Mouse (Mus musculus): ENCODE measurements around the gene Kcnk5.

The Kcnk5 gene

DNA sequence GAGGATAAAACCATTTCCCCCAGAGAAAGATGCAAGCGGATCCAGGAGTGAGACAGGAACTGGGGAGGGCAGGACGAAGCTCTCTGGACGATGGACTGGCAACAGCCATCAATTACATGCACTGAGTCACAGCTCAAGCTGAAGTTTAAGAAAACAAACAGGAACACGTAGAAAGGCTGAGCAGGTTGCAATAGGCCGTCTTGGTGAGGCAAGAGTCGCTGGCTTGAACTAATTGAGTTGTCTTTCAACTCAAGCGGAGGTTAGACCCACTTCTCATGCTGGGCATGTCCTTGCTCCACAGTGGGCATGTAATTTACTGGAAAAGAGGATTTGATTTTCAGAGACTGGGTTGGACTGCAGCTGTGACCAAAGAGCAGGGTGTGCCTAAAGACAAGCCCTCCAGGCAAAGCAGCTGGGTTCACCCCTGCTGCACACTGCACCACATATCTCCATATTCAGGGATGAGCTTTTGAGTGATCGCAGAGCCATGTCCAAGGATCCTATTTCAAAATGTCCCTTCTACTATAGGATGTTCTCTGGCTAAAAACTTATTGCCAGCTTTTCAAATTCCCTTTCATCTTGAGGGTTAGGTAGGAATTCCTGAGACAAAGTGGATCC is 19.6 kb upstream of the Kcnk5 start:
- no peak for DNase-seq (ENCODE audit: low spot score)

DNA sequence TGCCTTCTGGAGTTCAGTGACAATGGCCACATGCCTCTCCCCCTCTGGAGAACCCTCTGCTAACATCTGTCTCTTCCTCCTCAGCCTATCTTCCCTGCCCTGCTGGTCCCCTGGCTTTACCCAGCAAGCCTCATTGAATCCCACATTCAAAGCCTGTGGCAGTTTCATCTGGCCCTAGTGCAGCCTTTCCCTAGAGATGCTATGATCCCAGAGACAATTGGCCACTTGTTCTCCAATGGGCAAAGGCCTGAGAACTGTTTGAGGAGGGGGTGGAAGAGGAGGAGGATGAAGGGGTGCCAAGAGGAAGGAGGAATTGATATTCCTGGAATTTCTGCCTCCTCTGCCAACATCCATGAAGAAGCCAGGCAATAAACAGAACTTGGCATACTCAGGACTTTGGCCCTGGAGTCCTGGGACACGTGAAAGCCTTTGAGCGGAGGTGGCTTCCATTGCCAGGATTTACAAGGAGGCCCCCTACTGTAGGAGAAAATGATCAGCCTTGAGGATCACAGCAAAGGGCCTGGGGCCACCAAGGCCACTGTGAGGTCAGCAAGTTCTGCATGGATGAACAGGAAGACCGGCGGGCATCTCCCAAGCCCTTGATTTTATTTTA is 11.6 kb upstream of the Kcnk5 start:
- DNase-seq (ENCODE audit: low spot score) = no peak

DNA sequence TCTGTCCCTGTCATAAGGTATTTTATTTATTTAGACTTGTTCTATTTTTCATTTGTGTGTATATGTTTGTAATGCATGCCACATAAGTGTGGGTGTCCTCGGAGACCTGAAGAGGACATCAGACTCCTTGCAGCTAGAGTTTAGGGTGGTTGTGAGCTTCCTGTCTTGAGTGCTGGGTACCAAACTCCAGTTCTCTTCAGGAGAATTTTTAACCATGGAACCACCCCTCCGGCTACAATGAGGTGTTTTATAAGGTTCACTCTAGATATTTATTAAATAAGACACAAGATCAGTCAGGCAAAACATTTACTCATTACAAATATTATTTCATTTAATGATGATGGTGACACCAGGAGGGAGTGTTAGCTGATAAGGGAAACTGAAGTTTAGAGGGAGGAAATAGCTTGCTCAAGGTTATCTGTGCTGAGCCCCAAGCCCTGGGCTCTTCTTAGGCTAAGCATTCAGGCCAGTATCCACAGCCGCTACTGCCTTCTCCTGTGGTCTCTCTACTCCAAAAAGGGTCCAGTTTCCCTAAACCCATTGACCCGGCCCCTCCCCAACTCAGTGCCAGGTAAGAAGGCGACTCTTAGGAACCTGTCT is 9.6 kb upstream of the Kcnk5 start:
- DNase-seq (ENCODE audit: low spot score) = no peak

DNA sequence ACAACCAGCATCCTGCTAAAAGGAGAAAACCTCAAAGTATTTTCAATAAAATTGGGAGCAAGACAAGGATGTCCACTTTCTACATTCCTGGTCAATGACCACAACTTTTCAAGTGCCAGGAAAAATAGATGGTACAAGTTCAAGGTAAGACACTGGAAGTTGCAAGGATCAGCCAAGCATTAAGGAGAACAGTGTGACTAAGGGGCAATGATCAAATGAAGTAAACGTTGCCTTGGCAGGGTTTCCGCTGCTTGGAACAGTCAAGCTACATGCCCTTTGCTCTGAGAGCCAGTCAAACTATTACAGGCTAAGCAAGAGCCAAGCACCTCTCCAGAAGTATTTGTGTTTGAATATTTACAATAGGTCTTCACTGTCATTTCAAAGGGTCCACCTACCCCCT is 8.1 kb upstream of the Kcnk5 start:
- no peak for DNase-seq (ENCODE audit: low spot score)

DNA sequence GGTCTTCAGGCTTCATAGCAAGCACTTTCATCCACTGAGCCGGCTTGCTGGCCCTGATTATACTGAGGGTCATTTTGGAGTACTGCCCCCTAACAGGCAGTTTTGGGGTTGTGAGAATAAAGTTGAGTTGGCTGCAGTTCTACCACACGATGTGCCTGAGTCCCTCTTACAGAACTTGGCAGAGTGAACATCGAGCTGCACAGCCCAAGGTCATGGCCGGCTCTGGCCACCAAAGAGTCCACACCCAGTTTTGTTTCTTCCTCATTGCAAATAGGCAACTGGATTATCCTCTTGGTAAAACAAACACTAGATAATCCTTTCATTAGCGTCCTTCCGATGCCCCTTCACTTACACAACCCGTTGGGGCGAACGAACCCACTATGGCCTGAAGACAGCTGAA is 3.8 kb upstream of the Kcnk5 start:
- DNase-seq (ENCODE audit: low spot score) = no peak

DNA sequence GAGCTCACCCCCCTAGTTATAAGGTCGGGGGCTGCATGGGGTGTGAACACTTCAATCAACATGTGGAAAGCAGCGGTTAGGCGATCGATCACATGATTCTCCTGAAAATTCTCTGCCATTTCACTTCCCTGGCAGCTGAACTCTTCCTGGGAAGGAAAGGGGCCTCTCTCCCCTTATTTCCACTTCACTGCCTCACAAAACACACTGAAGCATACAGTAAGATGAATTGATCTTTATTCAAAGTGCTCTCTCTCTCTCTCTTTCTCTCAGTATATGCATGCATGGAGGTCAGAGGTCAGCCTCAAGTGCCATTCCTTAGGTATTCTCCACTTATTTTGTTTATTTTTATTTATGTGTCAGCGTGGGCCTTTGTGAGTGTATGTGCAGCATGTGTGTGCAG is 2.1 kb upstream of the Kcnk5 start:
- no peak for DNase-seq (ENCODE audit: low spot score)

DNA sequence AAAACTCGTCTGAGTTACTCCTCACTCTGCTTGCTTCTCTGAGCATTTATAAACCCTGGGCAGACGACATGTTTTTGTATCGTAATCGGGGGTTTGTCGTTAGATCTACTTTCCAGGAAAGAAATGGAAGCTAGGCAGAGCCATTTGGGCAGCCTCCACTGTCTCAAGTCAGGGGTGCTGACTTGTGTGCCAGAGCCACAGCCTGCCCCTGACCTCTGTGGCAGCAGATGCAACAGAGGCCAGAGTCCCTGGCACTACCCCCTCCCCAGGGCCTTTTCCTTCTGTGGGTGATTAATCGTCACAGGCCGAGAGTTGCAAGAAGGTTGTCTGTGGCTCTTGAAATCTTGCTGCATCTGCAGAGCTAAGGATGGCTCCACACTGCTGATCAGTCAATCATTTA is 987 bp upstream of the Kcnk5 start:
- no peak for DNase-seq (ENCODE audit: low spot score)

DNA sequence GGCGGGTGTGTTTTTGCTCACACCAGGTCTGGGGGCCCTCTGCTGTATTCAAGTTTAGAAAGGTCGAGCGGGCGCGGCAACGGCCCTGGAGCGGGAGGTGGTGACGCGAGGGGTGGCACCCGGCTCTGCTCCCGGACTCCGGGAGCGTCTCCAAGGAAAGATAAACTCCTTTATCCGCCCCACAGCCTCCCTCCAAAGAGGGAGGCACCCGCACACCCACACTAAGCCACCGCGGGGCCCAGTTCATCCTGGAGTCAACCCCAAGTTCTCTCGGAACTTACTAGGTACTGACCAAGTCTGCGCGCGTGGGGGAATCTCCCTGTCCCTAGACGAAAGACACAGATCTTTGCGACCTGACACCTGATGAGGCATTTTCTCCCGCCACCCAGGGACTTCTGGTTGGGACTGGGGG is 852 bp downstream of the Kcnk5 start:
- DNase-seq (ENCODE audit: low spot score) = peak; percentile 70

DNA sequence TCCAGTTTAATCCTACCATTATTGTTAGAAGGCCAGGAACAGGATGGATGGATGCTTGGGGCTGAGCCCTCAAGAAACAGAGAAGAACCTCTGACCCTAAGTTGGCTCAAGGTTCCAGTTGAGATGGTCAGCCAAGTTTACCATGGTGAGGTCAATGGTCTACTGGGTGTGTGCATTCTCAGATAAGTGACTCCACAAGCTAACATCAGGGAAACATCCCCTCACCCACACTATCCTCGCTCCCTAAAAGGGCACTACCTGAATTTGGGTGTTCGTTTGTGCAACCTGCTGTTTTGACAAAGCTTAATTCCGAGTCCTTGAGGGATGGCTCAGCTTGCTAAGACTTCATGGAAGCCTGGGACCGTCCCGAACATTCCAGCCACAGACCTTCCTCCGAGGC is 1.3 kb downstream of the Kcnk5 start:
- DNase-seq (ENCODE audit: low spot score) = no peak

DNA sequence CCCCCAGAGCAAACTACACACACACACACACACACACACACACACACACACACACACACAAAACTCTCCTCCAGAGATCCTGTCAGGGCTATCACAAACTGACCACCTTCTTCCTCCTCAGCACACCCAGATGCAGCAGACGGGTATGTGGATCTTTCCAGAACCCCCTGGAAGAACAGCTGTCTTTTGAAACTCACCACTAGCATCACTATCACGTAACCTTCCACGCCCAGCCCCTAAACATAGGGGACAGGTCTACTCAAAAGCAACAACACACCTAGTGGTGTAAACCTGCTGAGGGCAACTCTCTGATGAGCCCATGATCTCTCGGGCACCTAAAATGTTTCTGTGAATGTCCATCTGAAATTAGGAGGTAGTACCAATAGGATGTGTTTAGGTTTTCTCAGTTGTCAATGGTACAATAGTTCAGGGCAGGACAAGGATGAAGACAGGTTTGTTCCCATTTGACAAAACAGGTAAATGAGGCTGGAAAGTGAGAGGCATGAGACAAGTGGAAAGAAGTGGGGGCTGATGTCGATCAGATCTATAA is 1.8 kb downstream of the Kcnk5 start:
- DNase-seq (ENCODE audit: low spot score) = no peak

DNA sequence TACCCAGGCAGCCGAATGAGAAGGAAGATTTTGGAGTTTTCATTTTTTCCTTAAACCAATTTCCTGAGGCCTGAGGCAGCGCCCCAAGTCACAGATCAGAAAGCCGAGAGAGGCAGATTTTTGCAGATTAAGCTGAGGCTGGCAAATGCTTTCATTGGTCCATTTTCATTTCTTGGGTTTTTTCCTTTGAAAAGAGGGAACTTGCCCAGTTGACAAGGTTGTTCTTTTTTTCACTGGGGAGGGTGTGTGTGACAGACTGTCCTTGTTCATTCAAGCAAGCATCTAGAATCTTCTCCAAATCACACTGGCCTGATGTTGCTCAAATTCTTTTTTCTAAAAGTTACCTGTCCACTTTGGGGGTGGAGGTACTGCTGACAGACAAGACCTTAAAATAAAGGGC is 2.5 kb downstream of the Kcnk5 start:
- no peak for DNase-seq (ENCODE audit: low spot score)

DNA sequence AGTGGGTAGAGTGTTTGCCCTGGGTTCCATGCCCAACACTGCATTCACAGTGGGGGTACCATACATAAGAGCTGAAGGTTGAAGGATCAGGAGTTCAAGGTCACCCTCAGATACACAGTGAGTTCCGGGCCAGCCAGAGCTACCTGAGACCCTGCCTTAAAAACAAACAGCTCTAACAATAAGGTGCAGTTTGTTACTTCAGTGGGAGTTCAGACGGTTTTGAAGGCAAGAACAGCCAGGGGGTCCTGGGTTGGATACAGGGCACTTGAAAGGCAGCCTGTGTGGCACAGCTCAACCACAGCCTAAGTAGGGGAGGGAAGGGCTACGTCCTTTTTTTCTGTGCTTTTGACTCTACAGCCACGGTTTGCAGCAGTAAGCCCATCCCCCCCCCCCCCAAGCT is 3.0 kb downstream of the Kcnk5 start:
- DNase-seq (ENCODE audit: low spot score) = no peak

DNA sequence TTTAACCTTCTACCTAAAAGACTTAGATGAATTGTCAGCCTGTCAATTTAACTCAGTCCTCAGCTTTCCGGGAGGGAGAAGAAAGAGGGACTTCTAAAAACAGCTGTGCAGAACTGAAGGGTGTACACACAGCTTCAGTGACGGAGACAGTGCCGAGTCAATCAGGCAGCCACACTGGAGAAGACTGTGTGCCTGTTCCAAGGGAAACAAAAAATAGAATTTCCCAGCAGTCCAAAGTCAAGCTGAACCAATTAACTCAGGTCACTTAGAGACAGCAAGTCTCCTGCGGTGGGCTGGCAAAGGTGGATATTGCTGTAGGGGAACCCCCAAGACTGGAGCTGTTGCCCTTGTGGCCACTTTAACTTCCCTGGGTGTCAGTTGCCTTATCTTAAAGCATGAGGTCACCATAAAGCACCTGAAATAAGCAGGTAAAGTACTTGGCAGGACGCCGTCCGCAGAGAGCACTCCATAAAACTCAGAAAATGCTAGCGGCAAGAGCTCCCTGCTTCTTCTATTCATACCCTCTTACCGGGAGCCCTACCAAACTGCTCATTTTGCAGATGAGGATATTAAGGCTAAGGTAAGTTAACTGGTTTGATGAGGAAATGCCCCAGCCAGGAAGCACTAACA is 4.0 kb downstream of the Kcnk5 start:
- DNase-seq (ENCODE audit: low spot score) = no peak

DNA sequence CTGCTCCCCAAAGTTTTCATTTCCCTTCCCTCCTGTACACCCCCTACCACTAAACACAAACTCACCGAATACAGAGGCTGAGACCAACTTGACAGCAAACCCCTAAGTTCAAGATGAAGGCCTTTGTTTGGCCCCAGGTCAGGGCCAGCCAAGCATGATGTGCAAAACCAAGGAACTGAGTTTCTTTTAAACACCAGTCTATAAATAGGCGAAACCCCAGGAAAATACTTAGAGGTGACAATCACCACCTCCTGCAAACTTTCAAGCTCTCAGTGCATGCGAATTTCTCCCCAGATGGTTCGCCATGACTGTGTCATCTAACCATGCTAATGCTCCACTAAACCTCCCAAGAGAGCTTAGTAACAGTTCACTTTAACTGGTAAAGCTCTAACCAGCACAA is 5.9 kb downstream of the Kcnk5 start:
- no peak for DNase-seq (ENCODE audit: low spot score)

DNA sequence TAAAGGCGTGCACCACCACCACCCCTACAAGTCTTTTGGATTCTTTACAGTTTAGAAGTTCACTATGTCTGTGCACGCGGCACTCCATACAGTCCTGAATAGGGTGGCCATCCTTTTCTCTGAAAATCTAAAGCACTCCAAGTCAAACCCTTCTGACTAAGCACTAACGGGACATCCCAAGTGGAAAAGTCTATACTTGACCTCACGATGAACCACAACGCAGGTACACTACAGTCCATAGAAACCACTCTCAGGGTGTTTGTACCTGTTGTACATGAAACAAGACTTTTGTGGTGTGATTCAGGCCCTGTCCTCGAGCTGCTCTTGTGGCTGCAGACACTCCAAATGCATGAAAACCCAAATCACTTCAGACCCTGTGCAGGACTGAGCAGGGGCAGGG is 6.5 kb downstream of the Kcnk5 start:
- DNase-seq (ENCODE audit: low spot score) = no peak

DNA sequence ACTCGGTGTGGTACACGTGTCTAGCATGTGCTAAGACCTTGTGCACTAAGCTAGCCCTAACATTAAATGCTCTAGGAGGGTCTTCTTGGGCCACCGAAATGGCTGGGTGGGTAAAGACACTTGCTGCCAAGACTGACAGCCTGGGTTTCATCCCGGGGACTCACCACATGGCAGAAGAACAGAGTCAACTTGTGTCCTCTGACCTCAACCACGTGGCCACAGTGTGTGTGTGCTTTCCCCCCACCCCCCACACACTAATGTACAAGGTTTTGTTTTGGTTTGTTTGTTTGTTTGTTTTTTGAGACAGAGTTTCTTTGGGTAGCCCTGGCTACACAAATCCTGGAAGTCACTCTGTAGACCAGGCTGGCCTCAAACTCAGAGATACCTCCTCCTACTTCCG is 6.9 kb downstream of the Kcnk5 start:
- no peak for DNase-seq (ENCODE audit: low spot score)

DNA sequence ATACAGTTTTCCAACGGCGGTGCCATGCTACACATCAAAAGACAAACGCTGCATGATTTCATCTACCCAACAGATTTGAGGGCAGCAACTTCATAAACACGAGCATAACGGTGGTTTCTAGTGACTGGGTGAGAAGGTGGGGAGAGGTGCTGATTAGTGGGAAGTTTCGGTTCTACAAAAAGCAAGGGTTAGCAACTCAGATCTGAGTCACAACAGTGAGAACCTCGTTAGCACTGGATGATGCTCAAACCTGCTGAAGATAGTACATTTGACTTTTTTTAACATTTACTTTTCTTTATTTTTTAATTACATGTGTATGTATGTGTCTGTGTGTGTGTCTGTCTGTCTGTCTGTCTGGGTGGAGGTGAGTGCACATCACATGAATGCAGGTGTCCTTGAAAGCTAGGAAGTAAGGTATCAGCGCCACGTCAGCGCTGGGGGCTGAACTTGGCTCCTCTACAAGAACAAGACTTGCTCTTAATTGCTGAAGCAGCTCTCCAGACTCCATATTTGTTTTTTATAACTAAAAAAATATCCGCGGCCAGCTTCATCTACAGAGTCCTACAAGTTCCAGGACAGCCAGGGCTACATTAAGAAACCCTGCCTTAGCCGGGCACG is 7.6 kb downstream of the Kcnk5 start:
- no peak for DNase-seq (ENCODE audit: low spot score)

DNA sequence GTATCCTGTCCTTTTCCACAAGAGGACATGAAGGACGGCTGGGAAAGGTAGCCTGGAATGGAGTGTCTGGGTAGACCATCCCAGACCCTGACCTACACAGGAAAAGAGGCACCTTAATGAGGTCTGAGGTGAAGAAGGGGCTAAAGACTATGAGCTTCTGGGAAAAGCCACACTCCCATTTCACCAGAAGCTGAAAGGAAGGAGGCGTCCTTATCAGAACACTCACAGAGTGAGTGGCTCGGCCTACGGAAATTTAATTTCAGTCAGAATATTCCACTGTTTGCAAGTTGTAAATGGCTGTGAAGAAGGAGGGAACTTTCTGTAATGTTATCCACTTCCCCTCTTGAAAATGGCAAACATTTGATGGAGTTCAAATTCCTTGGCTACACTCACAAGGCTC is 8.7 kb downstream of the Kcnk5 start:
- DNase-seq (ENCODE audit: low spot score) = peak; percentile 60

DNA sequence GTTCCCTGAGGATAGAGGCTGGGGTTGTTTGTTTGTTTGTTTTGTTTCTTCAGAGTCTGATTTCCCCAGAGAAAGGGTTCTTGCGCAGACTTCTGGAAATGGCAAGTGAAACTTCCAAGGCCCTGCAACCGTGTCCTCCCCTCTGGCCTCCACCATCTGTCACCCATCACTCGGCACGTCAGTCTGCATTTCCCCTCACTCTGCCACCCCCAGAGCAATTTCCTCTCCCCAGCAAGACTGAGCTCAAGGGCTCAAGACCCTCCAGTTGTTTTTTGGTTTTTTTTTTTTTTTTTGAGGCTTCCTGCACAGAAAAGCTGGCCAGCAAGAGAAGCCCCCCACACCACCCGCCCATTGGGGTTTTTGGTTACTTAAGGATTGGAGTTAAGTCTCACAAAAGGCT is 9.1 kb downstream of the Kcnk5 start:
- no peak for DNase-seq (ENCODE audit: low spot score)

DNA sequence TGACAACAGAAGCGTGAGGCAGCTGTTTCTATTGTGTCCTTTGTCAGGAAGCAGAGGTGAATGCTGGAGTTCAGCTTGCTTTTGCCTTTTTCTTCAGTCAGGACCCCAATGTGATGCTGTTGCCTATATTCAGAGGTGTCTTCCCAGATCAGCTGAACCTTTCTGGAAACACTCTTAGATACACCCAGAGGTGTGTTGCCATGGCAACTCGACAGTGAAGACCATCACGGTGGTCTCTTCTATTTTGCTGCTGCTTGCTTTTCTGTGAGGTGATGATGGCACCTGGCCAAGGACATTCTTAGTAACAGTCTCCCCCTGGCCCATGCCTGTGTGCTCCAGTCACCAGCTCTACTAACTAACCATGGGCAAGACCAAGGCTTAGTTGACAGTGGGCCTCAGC is 9.8 kb downstream of the Kcnk5 start:
- DNase-seq (ENCODE audit: low spot score) = no peak

DNA sequence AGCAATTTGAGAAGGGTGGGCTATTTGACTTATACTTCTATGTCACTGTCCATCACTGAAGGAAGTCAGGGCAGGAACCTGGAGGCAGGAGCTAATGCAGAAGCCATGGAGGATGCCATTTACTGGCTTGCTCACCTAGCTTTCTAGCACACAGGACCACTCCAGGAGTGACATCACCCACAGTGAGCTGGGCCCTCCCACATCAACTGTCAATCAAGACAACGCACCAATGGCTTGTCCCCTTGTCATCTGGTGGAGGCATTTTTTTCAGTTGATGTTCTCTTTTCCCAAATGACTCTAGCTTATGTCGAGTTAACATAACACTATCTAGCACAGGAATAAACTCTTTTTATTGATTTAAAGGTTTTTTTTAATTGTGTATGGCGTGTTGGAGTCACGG is 12.4 kb downstream of the Kcnk5 start:
- no peak for DNase-seq (ENCODE audit: low spot score)

DNA sequence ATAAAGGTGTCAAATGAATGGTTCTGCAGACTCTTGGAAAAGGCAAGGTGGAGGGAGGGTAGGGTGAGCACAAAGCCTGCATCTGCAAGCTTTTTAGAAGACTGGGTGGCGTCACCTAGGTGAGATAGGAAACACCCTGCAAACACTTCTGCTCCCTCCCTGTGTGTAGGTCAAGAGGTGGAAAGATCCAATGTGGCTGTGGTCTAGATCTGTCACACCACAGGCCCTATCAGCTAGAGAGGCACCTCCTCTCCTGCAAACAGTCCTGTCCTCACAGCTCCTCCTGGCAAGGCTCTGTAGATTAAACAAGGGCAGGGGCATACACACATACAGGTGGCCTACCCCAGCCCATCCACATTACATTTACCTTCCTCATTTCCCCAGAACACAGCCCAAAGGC is 13.1 kb downstream of the Kcnk5 start:
- no peak for DNase-seq (ENCODE audit: low spot score)

DNA sequence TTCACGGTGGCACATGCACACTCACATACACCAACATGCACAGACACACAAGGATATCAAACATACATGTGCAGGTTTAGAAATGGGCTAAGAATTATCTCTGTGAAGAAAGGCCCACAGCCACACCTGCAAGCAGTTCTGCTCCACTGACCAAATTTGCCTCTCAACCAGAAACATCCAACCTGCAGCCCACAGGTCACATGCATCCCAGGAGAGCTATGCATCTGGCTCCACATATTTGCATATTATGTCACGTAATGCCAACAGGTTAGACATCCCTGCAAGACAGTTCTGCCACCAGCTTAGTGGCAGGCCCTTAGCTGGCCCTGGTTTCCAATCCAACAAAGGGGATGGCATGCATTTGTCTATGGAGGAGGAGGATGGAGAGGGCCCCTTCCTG is 13.6 kb downstream of the Kcnk5 start:
- DNase-seq (ENCODE audit: low spot score) = no peak
